Mouse (Mus musculus): Measurements from ENCODE around the gene Fxyd7.

The Fxyd7 gene

GRCm38 (mm10) chr7:31051321-31052021 lies at the start of gene Fxyd7:
Gene Fxyd7 (minus strand): TSS chr7:31051467.
- peak; percentile 51 to 54 for DNase-seq

GRCm38 (mm10) chr7:31100786-31101185 lies 49.5 kb upstream of the Fxyd7 start:
- DNase-seq, result no peak

GRCm38 (mm10) chr7:31099612-31099982 lies 48.3 kb upstream of the Fxyd7 start:
- DNase-seq, result peak in 1 of 2 experiments; percentile 39

- peak in 1 of 2 experiments; percentile 46 for DNase-seq
Observed at GRCm38 (mm10) chr7:31098697-31099611, 47.7 kb upstream of the Fxyd7 start.

- peak; percentile 91 to 92 for DNase-seq
Observed at GRCm38 (mm10) chr7:31097583-31098248, 46.4 kb upstream of the Fxyd7 start.

DNA sequence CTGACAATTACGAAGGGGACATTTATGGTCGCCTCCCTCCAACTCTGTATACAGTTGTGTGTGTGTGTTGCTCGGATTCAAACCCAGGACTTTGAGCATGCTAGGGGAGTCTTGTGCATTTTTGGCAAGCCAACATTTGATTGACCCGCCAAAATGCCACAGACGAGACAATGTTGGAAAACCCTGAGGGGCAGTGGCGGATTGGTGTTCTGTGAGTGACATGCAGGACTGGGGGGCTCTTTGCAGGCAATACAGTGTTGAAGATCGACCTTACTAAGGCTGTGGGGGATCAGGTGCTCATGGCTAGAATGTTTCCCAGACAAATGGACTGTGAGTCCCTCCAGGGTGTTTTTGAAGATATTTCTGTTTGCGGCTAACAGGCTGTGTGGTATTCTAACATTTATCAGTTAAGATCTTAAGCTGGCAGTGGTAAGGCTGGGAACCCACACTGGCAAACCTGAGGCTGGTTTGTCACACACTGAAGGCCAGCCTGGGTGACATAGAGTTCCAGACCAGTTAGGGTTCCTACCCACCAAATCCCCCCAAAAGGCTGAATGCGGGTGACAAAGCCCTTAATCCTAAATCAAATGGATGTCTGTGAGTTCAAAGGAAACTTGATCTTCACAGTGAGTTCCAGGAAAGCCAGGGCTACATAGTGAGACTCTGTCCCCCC lies 45.8 kb upstream of the Fxyd7 start:
- no peak for DNase-seq

DNA sequence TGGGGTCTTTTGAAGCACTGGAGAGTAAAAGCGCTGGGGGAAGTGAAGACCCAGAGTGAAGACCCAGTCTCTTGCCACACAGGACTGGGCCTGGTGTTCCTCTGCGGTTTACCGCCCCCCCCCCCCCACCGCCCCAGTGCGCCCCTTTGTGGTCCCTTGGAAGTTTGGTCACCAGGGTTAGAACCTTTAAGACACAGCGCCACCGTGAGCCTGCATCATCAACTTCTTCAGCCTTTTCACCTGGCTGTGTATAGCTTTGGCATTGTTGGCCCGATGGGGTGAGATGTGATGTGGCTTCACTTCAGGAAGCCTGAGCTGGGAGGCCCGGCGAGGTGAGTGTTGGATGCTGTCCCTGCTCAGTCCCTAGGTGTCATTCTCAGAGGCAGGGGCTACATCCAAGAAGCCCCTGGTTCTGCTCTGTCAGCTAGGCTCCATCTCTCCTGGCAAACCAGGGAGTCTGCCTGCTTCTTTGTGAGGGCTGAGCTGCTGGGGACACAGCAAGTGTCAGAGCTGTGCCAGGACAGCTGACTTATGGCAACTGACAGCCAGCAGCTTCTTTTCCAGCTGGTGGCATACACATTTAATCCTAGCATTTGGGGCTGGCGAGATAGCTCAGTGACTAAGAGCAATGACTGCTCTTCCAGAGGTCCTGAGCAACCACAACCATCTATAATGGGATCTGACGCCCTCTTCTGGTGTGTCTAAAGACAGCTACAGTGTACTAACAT lies 43.7 kb upstream of the Fxyd7 start:
- peak in 1 of 2 experiments; percentile 57 for DNase-seq

GRCm38 (mm10) chr7:31089721-31090120 lies 38.5 kb upstream of the Fxyd7 start:
- no peak for DNase-seq

GRCm38 (mm10) chr7:31088206-31088605 lies 36.9 kb upstream of the Fxyd7 start:
- DNase-seq, result no peak

DNA sequence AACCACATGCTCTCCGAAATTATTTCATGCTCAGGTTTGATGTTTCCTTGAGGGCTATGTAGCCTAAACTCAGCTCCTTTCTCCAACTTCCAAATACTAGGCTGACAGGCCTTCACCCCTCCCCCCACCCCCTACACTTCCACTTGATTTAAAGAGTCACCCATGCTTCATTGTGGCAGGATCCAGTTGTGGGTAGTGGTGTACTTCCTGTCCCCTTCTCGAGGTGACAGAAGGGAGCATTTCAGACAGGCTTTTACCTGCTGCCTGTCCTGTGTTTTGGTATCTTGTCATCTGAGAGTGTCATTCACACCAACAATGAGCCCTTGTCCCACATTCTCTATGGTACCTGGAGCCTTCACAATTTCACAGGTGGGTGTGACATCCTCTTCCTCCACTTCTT lies 36.0 kb upstream of the Fxyd7 start:
- no peak for DNase-seq

DNA sequence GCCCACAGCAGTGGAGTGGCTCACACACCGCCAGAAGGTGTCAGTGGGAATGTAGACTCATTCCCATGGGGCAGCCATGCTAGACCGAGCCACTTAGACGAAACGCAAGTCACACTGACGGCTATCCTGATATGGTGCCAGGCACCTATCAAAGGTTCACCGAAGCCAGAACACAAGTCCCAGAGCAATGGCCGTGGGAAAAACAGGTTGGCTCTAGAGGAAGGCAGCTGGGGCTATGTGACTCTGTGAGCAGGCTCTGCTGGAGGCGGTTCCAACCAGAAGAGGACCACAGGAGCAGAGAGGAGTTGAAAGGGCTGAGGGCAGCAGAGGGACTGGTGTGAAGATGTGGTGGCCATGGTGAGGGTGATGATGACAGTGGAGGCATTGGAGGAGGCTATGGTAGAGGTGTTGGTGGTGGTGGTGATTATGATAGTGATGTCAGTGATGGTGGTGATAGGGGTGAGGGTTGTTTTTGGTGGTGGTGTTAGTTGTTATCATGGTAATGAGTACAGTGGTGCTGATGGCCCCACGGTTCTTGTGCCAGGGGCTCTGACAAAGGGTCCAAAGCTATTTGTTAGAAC lies 35.0 kb upstream of the Fxyd7 start:
- no peak for DNase-seq

- peak in 1 of 2 experiments; percentile 34 for DNase-seq
Observed at GRCm38 (mm10) chr7:31085171-31085570, 33.9 kb upstream of the Fxyd7 start.

GRCm38 (mm10) chr7:31084140-31084539 lies 32.9 kb upstream of the Fxyd7 start:
- no peak for DNase-seq

DNA sequence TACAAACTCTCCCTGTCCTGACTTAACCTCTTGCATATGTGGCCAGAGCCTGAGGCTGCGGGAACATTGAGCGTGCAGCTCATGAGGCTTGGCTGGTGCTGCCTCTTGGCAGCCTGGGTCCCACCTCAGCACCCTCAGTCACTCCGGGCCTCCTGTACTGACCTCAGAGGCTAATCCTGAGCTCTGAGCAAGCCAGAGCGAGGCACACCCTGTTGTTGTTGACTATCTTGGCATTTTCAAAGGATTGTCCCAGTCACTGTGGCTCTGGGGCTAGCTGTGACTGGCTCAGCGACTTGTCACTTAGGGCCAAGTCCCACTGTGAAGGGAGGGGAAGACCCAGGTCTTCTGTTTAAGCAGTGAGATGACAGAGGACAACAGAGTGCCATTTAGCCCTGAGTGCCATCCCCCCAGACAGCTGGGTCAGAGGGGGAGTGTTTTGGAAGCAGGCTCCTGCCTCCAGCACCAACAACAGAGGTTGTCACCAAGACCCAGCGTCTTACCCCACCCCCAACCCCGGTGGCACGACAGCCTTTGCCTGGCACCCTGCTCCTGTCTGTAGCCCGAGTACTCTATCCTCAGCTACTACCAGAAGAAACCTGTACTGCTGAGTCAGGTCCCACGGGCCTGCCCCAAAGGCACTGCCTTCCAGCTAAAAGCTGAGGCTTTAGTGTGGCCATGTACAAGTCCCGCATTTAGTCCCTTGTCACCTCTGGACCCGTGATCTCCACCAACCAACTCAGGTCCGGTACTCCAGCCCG lies 31.7 kb upstream of the Fxyd7 start:
- DNase-seq, result peak; percentile 49 to 60

DNA sequence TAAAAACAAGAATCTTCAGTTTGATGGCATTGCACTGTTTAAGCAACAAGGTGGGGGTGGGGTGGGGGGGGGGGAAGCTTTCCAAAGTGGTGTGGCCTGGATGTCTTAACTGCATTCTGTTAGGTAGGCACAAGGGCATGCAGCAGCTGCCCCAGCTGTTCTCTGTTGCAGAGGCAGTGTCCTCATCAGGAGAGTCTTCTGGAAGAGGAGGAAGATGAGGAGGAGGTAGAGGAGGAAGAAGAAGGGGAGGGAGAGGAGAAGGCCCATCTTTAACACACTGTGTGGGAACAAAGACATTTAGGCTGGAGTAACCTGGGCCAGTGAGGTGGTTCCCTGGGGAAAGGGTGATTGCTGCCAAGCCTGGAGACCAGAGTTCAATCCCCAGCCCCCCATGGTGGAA lies 30.8 kb upstream of the Fxyd7 start:
- no peak for DNase-seq

- DNase-seq, result peak; percentile 36 to 62
Observed at GRCm38 (mm10) chr7:31081106-31081505, 29.8 kb upstream of the Fxyd7 start.

DNA sequence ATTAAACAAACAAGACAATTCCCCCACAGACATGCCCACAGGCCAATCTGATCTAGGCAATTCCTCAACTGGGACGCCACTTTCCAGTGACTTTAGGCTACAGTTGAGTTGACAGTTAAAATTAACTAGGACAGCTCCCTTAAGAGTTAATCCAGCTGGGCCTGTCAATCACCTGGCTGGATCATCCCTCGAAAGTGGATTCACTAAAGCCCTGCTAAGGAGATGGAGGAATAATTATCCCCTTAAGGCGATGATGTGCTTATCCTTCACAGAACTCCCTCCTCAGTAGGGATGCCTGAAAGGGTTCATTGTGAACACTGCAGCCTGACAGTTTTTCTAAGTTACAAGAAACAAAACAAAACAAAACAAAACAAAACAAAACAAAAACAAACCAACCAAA lies 29.3 kb upstream of the Fxyd7 start:
- DNase-seq, result no peak

GRCm38 (mm10) chr7:31079670-31080069 lies 28.4 kb upstream of the Fxyd7 start:
- no peak for DNase-seq

- peak; percentile 39 to 43 for DNase-seq
Observed at GRCm38 (mm10) chr7:31077885-31078445, 26.7 kb upstream of the Fxyd7 start.

DNA sequence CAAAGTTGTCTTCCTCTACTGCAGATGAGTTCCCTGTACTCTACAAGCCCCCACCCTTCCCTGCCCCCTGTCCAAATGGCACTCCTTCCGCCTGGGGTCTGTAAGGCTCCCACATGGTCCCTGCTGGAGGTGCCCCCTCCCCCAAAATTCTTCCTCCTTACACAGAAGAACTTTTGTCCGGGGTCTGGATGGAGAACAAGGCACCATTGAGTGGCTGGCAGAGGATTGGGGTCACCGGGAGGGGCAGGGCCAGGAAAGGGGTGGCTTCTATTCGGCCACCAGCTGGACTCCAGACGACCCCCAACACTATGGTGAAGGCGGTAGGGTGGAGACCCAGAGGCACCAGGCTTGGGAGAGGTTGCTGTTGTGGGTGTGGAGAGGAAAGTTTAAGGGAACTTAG lies 26.2 kb upstream of the Fxyd7 start:
- peak in 1 of 2 experiments; percentile 39 for DNase-seq

DNA sequence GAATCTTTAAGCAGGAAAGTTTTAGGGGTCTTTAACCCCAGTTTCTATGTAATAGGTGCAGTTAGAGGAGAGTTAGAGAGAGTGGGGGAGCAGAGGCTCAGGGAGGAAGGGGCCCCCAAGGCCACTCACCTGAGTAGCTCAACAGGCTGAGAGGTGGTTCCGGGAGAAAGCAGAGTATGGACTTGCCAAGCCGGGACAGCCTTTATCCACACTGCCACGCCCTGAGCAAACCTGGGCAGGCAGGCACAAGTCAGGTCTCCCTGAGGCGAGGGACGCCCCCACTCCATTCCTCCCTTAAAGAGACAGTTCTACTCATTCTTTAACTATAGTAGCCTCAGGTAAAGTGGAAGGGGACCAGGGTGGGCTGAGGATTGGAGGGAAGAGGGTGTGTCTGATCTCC lies 25.2 kb upstream of the Fxyd7 start, which contains the start of gene Fxyd3:
TSS of gene Fxyd3 (minus strand) at position 213 of the 400 bp plus-strand sequence.
- no peak for DNase-seq
